Mouse (Mus musculus) embryonic facial prominence, embryonic 14.5 days (tissue): ENCODE measurements at regions not wholly inside any gene's neighbourhood (a gene's known extent, or its start where the extent isn't known, plus 50 kb on each side); places are given as distances from the start of the nearest gene placed in this dataset.
A peak's percentile ranks its signal among the peaks of the same experiment; 100 is the strongest.

Experiments used
- ATAC-seq: fragments of 200-750 bp; cut with Nextera tagmentation; 2 replicates; pipeline ENCODE4 v1.8.0; 2017; ENCODE audit warnings: low read depth, moderate number of reproducible peaks, moderate TSS enrichment
- DNase-seq: peaks from one replicate; pipeline ENCODE4 v3.0.0-alpha.2; 2015; ENCODE audit warnings: low spot score
- H3K27ac ChIP-seq: fragments of 300-500 bp; sonication (generic); replicated peaks from 2 replicates; pipeline ENCODE4 v1.5.1; 2014; ENCODE audit warnings: low read depth, mild to moderate bottlenecking, low read length, moderate library complexity
- H3K27me3 ChIP-seq: fragments of 300-500 bp; sonication (generic); replicated peaks from 2 replicates; pipeline ENCODE4 v1.6.1; 2014; ENCODE audit warnings: low read length; ENCODE audit not compliant: control insufficient read depth, insufficient read depth
- H3K36me3 ChIP-seq: fragments of 300-500 bp; sonication (generic); 2 replicates; pipeline ENCODE4 v1.6.1; 2014; ENCODE audit warnings: low read length, mixed read lengths; ENCODE audit not compliant: control insufficient read depth, insufficient read depth
- H3K4me1 ChIP-seq: fragments of 300-500 bp; sonication (generic); 2 replicates; pipeline ENCODE4 v1.6.1; 2014; ENCODE audit warnings: antibody characterized with exemption, low read length; ENCODE audit not compliant: control insufficient read depth, insufficient read depth
- H3K4me2 ChIP-seq: fragments of 300-500 bp; sonication (generic); 2 replicates; pipeline ENCODE4 v1.6.1; 2014; ENCODE audit warnings: low read depth, mild to moderate bottlenecking, low read length, moderate library complexity, mixed read lengths
- H3K4me3 ChIP-seq: fragments of 300-500 bp; sonication (generic); 2 replicates; pipeline ENCODE4 v1.5.1; 2014; ENCODE audit warnings: low read depth, mild to moderate bottlenecking, low read length
- H3K9ac ChIP-seq: fragments of 300-500 bp; sonication (generic); 2 replicates; pipeline ENCODE4 v1.6.1; 2014; ENCODE audit warnings: low read depth, mild to moderate bottlenecking, low read length, moderate library complexity, mixed read lengths
- H3K9me3 ChIP-seq: fragments of 300-500 bp; sonication (generic); 2 replicates; pipeline ENCODE4 v1.6.1; 2016; ENCODE audit warnings: low read length; ENCODE audit not compliant: control insufficient read depth
- WGBS: fragments of 180-500 bp; shearing (Covaris S2); extraction: QIAGEN DNeasy Blood & Tissue Kit; methylation state at CpG from one replicate; pipeline ENCODE4 v1.1.7; 2014; 5-methylcytosine and 5-hydroxymethylcytosine counted together

GRCm38 (mm10) chr8:41573027-41573885 is 156.4 kb upstream of the Frg1 start:
- no peak overlapping the region for H3K4me3 ChIP-seq
- H3K4me1 ChIP-seq = no peaks in the 10 kb centered on the region
- no peaks in the 10 kb centered on the region for H3K27me3 ChIP-seq
- no peak overlapping the region for H3K9ac ChIP-seq
- WGBS = 40% methylated on average over 10 of the region's 10 CpGs
- H3K27ac ChIP-seq = no peak overlapping the region
- no peaks in the 10 kb centered on the region for H3K9me3 ChIP-seq
- ATAC-seq (peak; percentile 37; the same call in 1 of the 2 replicates), DNase-seq (peak; percentile 85)
- no peaks in the 10 kb centered on the region for H3K36me3 ChIP-seq
- H3K4me2 ChIP-seq = no peak overlapping the region

- Histone ChIP-seq H3K4me3 (no peak overlapping the region), H3K9ac (no peak overlapping the region), H3K36me3 (no peaks in the 10 kb centered on the region), H3K27ac (no peak overlapping the region), H3K27me3 (no peaks in the 10 kb centered on the region), H3K4me2 (no peak overlapping the region), H3K9me3 (no peaks in the 10 kb centered on the region), H3K4me1 (no peaks in the 10 kb centered on the region)
- DNase-seq = no peak
- ATAC-seq = no peak
- WGBS = 85% methylated on average over 6 of the region's 6 CpGs
These were observed 153.7 kb upstream of the Frg1 start for GRCm38 (mm10) chr8:41570566-41570965.

- DNase-seq = peak; percentile 52
- no peak overlapping the region for H3K4me2 ChIP-seq
- no peaks in the 10 kb centered on the region for H3K4me1 ChIP-seq
- no peak overlapping the region for H3K27ac ChIP-seq
- H3K9me3 ChIP-seq = no peaks in the 10 kb centered on the region
- WGBS = 69% methylated on average over 14 of the region's 14 CpGs
- H3K4me3 ChIP-seq = no peak overlapping the region
- H3K27me3 ChIP-seq = no peaks in the 10 kb centered on the region
- no peak overlapping the region for H3K9ac ChIP-seq
- ATAC-seq = 0 out of 2 replicates have a peak, but pooled peaks have one; percentile 44
- H3K36me3 ChIP-seq = no peaks in the 10 kb centered on the region
These were observed 145.1 kb upstream of the Frg1 start for GRCm38 (mm10) chr8:41561995-41562394.

GRCm38 (mm10) chr8:41556819-41557218 is 139.9 kb upstream of the Frg1 start:
- Histone ChIP-seq H3K9ac (no peak overlapping the region), H3K4me1 (no peaks in the 10 kb centered on the region; the same call in 1 of the 2 replicates), H3K27ac (no peak overlapping the region), H3K4me3 (no peak overlapping the region), H3K36me3 (no peaks in the 10 kb centered on the region), H3K27me3 (no peaks in the 10 kb centered on the region), H3K4me2 (no peak overlapping the region), H3K9me3 (no peaks in the 10 kb centered on the region)
- DNase-seq (no peak), ATAC-seq (no peak)
- WGBS = 51% methylated on average over 3 of the region's 3 CpGs

- WGBS = 43% methylated on average over 8 of the region's 8 CpGs
- Histone ChIP-seq H3K27me3 (no peaks in the 10 kb centered on the region), H3K27ac (no peak overlapping the region), H3K36me3 (no peaks in the 10 kb centered on the region), H3K4me2 (no peak overlapping the region), H3K9me3 (no peaks in the 10 kb centered on the region), H3K4me3 (no peak overlapping the region), H3K9ac (no peak overlapping the region), H3K4me1 (peaks cover 8% of the 10 kb centered on the region)
- peak; percentile 77; the same call in 1 of the 2 replicates for ATAC-seq
- DNase-seq = no peak
These were observed 136.1 kb upstream of the Frg1 start for GRCm38 (mm10) chr8:41552747-41553534.

- no peak for ATAC-seq
- 33% methylated on average over 15 of the region's 15 CpGs for WGBS
- Histone ChIP-seq H3K4me2 (no peak overlapping the region), H3K27ac (no peak overlapping the region), H3K9ac (no peak overlapping the region), H3K4me1 (peaks cover 14% of the 10 kb centered on the region), H3K4me3 (no peak overlapping the region), H3K36me3 (no peaks in the 10 kb centered on the region), H3K9me3 (no peaks in the 10 kb centered on the region), H3K27me3 (no peaks in the 10 kb centered on the region)
- DNase-seq = no peak
These were observed 135.1 kb upstream of the Frg1 start for GRCm38 (mm10) chr8:41551925-41552414.

GRCm38 (mm10) chr8:41550095-41550420 is 133.2 kb upstream of the Frg1 start:
- Histone ChIP-seq H3K4me2 (no peak overlapping the region), H3K9ac (no peak overlapping the region), H3K36me3 (no peaks in the 10 kb centered on the region), H3K9me3 (0 out of 2 replicates have a peak, but pooled peaks cover 3% of the 10 kb centered on the region), H3K4me3 (no peak overlapping the region), H3K4me1 (peaks cover 14% of the 10 kb centered on the region), H3K27me3 (no peaks in the 10 kb centered on the region), H3K27ac (0 out of 2 replicates have a peak overlapping the region, but pooled peaks have one; percentile 28)
- no peak for ATAC-seq
- 63% methylated on average over 2 of the region's 2 CpGs for WGBS
- DNase-seq = no peak

- H3K9me3 ChIP-seq = 0 out of 2 replicates have a peak, but pooled peaks cover 3% of the 10 kb centered on the region
- no peak overlapping the region for H3K9ac ChIP-seq
- H3K36me3 ChIP-seq = no peaks in the 10 kb centered on the region
- H3K27me3 ChIP-seq = no peaks in the 10 kb centered on the region
- WGBS = 33% methylated on average over 25 of the region's 25 CpGs
- H3K4me2 ChIP-seq = peak overlapping the region; percentile 37
- ATAC-seq (no peak), DNase-seq (no peak)
- no peak overlapping the region for H3K4me3 ChIP-seq
- peak overlapping the region; percentile 4 for H3K27ac ChIP-seq
- H3K4me1 ChIP-seq = peaks cover 14% of the 10 kb centered on the region
These were observed 132.6 kb upstream of the Frg1 start for GRCm38 (mm10) chr8:41549220-41550094.
